Mouse (Mus musculus): ENCODE results near the gene Cbx7.

GRCm38 (mm10) chr15:80015211-80015952 lies 44.5 kb upstream of the Cbx7 start:
- no peak for TF ChIP-seq CTCF (IDR thresholded peaks at IDR 0.05; ENCODE audit: low read depth, low read length)
- no peak for TF ChIP-seq POLR2A (IDR thresholded peaks at IDR 0.05; ENCODE audit: extremely low read depth, insufficient read depth, low read length)
